Mouse (Mus musculus) induced T-regulatory cell, adult 2 months (primary cell): ENCODE data around the gene Tceanc.

Experiments used
- DNase-seq: peaks from one replicate; pipeline ENCODE4 v3.0.0-alpha.2; 2012; ENCODE audit warnings: low read depth

The Tceanc gene

DNA sequence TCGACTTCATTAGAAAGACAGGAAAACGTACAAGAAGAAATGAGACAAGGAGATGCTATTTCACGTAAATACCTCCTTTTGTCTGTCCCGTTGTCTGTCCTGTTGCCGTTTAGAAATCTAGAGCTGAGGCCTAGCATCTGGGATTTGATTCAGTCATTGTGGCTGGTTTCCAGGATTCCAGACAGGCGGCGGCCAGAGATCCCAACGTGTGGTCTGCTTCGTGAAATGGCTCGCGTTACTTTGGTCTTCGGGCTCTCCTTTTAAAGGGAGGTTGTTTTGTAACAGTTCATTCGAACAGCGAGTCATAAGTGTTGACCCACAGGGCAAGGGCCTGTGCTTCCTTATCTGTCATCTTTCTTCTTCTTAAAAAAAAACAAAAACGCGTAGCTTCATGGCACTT lies at the start of gene Tceanc:
Gene Tceanc, minus strand, starts transcription at position 223 of the 400 bp plus-strand sequence.
- DNase-seq: no peak

- no peak for DNase-seq
These were observed 47.6 kb upstream of the Tceanc start for GRCm38 (mm10) chrX:166565983-166566382.

- no peak for DNase-seq
These were observed 47.0 kb upstream of the Tceanc start for GRCm38 (mm10) chrX:166565401-166565800.

- DNase-seq: no peak
These were observed 46.5 kb upstream of the Tceanc start for GRCm38 (mm10) chrX:166564900-166565299.

DNA sequence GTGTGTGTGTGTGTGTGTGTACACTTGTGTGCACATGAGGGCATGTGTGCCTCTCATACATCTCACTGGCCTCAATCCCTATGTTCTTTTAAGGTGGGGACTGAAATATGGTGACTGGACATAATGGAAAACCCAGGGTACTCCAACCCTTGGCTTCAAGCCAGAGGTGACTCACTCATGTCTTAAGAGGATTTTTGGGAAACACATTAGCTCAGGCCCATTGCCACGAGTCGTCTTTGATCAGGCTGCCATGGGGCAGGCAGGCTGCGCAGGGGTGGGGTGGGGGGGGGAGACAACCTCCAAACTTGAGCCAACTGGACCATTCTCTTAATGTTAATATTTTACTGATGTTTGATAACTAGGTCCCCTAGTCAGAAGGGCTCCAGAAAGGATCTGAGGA lies 41.0 kb upstream of the Tceanc start:
- DNase-seq: no peak

DNA sequence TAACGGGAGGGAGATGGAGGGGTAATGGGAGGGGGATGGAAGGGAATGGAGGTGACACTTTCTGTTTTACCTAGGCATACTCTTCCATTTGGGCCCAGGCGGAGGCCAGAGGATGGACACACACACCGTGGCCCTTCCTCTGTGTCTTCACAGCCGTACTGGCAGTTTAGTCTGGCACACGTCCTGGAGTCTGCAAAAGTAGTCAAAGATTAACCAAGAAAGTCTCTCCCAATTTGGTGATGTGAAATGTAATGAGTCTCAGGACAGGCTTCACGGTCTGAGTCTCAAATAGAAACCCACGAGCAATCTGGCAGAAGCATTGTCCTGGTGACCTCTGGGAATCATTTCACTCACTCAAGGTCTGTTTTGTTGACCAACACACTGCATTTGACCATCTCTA lies 34.0 kb upstream of the Tceanc start:
- DNase-seq: no peak

- DNase-seq: no peak
These were observed 28.1 kb upstream of the Tceanc start for GRCm38 (mm10) chrX:166546495-166546894.

DNA sequence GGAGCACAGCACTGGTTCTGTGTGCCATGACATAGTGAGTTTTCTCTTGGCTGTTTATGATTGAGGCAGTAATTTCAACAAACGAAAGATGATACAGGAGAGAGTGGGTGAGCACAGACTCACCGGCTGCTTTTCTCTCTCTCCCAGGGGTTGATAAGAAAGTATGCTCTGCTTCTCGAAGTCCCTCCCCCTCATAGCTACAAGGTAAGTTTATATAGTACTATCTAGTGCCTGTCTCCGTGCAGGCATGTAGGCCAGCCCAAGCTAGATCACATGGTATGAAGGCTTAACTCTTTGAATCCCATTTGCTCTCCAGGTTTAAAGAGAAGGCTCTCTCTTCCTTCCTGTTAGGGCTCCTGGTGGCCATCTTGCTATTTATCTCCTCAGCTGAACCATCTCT lies 16.8 kb upstream of the Tceanc start:
- no peak for DNase-seq

DNA sequence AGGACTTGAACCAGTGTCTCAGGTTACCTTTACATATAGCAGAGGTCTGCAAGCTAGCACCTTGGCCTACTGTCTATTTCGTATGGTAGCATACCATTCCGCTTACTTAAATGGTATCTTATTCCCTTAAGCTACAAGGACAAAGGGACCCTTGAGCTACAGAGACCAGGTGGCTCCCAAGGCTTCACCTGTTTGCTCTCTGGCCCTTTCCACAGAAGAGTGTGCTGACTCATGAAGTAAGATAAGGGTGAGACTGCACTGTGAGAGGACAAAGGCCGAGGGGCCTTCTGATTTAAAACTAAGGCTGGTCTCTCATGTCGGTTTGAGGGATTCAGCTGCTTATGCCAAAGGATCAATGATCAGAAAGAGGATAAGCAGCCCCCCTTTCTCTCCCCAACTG lies 15.1 kb upstream of the Tceanc start:
- DNase-seq: no peak

- DNase-seq: no peak
These were observed 13.3 kb upstream of the Tceanc start for GRCm38 (mm10) chrX:166531671-166532070.

DNA sequence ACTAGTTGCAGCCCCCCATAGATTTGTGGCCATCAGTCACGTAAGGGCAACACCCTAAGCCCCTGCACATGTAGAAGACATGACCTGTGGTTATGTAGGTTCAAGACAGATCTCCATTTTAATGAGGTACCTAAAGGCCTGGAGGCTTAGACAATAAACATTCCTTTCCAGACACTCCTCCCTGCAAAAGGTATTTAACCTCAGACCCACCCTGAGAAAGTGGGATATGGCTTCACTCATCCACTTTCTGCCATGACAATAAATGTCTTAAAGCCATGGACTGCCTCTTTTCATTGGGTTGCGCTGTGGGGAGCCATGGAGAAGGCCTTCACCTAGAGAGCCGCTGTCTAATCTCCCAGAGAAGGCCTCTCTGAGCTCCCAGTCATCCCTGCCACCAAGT lies 9.8 kb upstream of the Tceanc start:
- no peak for DNase-seq

DNA sequence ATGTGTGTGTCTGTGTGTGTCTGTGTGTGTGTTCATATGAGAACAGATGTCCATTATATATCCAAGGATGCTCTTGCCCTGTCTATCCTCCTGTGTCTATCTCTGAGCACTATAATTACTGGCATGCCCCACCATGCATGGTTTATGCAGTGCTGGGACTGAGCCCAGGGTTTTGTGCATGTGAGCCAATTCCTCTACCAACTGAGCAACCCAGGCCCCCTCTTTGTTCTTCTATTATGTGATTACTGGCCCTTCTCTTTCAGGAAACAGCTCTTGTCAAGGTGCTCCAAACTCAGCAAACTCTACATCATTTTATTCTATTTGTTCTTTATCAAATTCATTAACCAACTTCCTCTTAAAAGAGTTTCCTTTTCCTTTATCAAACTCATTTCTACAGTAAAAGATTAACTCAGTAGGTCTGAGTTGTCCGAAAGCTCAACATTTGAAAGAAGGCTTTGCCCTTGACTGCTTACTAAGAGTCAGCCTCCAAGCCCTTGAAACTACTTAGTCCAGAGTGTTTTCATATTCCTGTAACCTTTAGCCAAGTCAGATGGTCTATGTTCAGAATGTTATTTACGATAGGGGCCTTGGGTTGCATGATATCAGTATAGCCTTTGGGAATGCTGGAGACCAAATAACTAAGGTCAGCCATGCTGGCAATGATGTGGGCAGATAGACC lies 7.4 kb upstream of the Tceanc start:
- no peak for DNase-seq

GRCm38 (mm10) chrX:166520782-166521181 lies 2.4 kb upstream of the Tceanc start:
- no peak for DNase-seq

DNA sequence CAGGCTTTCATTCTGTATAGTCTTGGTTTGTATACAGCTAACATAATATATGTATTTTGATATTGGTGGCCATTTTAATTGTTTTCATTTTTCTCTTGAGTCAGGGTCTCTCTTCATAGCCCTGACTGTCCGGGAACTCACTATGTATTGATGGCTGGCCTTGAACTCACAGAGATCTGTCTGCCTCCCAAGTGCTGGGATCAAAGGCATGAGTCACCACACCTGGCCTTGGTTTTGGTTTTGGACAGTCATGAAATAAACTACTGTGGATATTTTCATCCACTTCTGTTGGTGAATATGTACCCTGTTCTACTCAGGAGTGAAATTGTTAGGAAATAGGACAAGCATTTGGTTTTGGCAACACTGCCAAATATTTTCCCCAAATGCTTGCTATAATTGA lies 1.7 kb downstream of the Tceanc start:
- DNase-seq: no peak

DNA sequence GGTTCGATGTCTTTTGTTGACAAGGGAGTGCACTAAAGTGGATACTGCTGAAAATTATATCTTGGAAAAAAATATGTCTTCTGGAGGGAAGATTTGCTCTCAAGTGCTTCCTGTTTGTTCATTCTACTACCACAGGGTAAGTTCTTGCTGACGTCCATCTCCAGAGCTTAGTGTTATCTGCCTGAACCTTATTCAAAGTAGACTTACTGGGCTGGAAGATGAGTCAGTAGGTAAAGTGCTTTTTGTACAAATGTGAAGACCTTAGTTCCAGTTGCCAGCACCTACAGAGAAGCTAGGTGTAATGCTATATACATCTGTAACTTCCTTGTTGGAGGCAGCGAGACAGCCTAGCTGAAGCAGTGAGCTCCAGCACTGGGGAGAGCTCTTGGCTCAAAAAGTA lies 2.4 kb downstream of the Tceanc start:
- no peak for DNase-seq

DNA sequence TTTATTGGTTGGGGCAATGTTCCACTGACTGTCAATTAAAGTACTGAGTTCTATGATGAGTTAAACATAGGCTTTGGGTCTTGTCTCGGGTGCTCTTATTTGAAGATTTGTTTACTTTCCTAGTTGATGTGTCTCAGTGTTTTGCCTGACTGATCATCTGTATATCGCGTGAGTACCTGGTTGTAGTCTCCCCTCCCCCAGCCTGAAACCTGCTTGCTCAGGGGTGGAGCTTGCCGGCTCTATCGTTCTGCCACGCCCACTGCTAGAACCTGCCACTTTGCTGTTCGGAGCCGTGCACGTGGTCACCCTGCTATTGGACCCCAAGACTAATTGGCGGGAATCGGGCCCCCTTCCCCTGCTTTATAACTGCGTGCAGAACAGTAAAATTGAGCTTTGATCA lies 4.3 kb downstream of the Tceanc start:
- peak; percentile 62 for DNase-seq

GRCm38 (mm10) chrX:166512071-166512470 lies 6.3 kb downstream of the Tceanc start:
- no peak for DNase-seq

- peak; percentile 29 for DNase-seq
These were observed 7.3 kb downstream of the Tceanc start for GRCm38 (mm10) chrX:166511107-166511506.

GRCm38 (mm10) chrX:166509761-166510738 lies 8.3 kb downstream of the Tceanc start:
- DNase-seq: peak; percentile 95

DNA sequence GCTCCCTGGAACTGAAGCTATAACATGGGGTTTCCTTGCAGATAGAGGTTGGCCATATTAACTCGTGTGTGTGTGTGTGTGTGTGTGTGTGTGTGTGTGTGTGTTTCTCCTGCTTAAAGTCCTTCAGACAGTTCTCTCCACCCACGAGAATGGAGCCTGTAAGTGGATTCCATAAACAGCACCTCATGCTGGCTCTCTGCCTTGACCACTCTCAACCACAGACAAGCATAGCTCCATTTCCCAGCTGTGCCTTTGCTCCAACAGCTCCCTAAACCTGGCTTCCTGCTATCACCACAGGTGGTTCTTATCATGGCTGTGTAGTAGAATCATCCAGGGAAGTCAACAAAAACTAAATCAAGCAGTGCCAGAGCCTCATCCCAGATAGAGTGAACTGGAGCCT lies 13.9 kb downstream of the Tceanc start:
- no peak for DNase-seq

DNA sequence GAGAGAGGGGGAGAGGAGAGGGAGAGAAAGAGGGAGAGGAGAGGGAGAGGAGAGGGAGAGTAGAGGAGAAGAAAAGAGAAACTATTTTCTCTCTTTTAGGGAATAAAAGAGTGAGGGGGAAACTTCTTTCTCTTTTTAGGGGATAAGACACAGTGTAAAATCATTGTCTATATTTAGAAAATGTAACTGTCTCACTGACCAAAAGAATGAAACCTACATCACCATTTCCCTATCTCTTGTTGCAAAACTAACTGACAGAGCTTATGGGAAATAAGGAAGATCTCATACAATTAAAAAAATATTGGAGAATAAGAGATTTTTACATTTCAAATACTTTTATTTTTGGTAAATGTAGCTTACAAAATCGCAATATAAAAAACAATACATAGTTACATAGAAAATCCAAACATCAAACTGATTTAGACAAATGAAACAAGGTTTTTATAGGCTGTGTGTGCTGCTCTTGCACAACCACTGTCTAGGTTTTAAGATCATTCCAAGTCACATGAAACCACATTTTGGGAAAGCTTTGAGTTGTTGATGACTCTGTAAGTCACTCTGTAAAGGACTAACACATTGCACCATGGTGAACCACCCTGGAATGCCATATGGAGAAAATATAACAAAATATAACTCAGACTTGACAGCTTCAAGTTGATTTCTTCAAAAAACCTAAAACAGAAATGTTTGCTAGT lies 18.7 kb downstream of the Tceanc start:
- DNase-seq: no peak

- no peak for DNase-seq
These were observed 20.6 kb downstream of the Tceanc start for GRCm38 (mm10) chrX:166497771-166498170.

DNA sequence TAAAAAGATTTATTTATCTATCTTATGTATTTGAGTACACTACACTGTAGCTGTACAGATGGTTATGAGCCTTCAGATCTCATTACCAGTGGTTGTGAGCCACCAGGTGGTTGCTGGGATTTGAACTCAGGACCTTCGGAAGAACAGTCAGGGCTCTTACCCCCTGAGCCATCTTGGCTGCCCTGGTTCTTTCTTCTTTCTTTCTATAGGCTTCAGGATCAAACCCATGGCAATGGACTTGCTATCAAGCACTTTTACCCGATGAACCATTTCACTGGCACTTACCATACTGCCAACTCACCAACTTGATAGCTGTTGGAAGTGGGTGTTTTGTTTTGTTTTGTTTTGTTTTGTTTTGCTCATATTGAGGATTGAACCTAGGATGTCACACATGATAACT lies 23.3 kb downstream of the Tceanc start:
- no peak for DNase-seq
